Comparison of ENCODE assay signal across 1 mouse cellular context in the genomic region with DNA sequence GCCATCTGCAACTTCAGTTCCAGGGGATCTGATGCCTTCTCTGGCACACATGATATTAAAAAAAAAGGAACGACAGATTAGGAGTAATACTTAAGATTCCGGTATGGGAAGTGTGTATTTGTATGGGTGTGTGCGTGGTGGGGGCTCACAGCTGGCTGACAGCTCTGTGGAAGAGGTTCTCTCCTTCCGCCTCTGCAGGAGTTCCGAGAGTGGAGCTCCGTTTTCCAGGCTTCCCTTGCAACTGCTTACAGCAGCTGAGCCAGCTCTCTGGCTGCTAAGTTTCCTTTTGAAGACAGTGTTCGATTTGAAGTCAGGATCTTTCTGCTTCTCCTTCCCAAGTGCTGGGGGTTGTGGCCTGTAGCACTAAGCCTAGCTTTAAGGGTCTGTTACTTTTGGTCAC.
TF ChIP-seq lines count a peak whose summit lies in the region.

No protein-coding gene starts in this region.

TF ChIP-seq in MEL, 35 proteins besides CTCF, POLR2A, EP300 and RAD21 (continued from another document):
- TF ChIP-seq ZC3H11A (IDR thresholded peaks at IDR 0.05; ENCODE audit: low read depth, low read length) (no peak), BHLHE40 (IDR thresholded peaks at IDR 0.05; ENCODE audit: borderline replicate concordance, low read depth, low read length) (no peak), ZMIZ1 (IDR thresholded peaks at IDR 0.05; ENCODE audit: low read depth, low read length) (no peak), NRF1 (IDR thresholded peaks at IDR 0.05; ENCODE audit: insufficient read depth, low read depth, low read length, poor library complexity, severe bottlenecking) (no peak), TBP (IDR thresholded peaks at IDR 0.05; ENCODE audit: low read depth, low read length) (no peak), RCOR1 (IDR thresholded peaks at IDR 0.05; ENCODE audit: low read depth, low read length) (no peak), MAX (IDR thresholded peaks at IDR 0.05; ENCODE audit: low read length) (no peak), MEF2A (IDR thresholded peaks at IDR 0.05; ENCODE audit: extremely low read depth, insufficient replicate concordance, low read depth, low read length, poor library complexity, severe bottlenecking) (no peak), GABPA (IDR thresholded peaks at IDR 0.05; ENCODE audit: low read depth, low read length) (no peak), NELFE (IDR thresholded peaks at IDR 0.05; ENCODE audit: low read depth, low read length) (no peak), MXI1 (IDR thresholded peaks at IDR 0.05; ENCODE audit: low read depth, low read length) (no peak)
